Mouse (Mus musculus) lung, postnatal 0 days (tissue): ENCODE measurements around the gene Mindy2.

ENCODE experiments used
- CTCF ChIP-seq: IDR thresholded peaks from 2 replicates; pipeline ENCODE4 v1.5.1; 2016; ENCODE audit warnings: antibody characterized with exemption, mild to moderate bottlenecking
- EP300 ChIP-seq: IDR thresholded peaks from 2 replicates; pipeline ENCODE4 v1.6.1; 2016; ENCODE audit warnings: antibody characterized with exemption, mild to moderate bottlenecking, control low read depth

DNA sequence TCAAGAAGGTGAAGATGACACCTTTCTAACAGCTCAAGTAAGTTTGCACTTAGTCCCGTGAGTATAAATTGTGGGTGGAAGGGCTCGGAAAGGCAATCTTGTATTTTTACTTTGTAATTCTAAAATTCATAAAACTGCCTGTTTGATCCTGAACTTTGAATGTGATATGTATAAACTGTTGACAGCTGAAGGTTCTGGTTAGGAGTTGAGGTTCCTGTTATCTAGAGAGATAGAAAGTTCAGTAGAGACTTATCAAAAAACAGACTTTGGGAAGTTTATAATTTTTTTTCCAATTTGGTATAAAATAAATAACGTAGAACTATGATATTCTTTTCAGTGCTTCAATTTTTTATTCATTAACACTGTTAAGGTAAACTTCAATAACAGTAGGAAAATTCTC is 94.1 kb downstream of the Mindy2 start:
- TF ChIP-seq CTCF (no peak), EP300 (no peak)
